Mouse (Mus musculus): ENCODE measurements around the gene Slc36a3. TPM values are rescaled to one million over a fixed set of nuclear protein-coding genes. Genes with fewer than 3 reads are reported as not detected.

Gene Slc36a3
- polyA plus RNA-seq (2015; fragmentation: Nextera tagmentation; extraction: Ambion mirVana) = not detected in 2 replicates

GRCm38 (mm10) chr11:55151608-55152007, at the start of gene Slc36a3:
TSS of gene Slc36a3 (minus strand) at chr11:55151708.
- Histone ChIP-seq H3K4me2 (replicated peaks) (no peak within 1 kb of the TSS), H3K9me3 (no peaks in the 10 kb centered on the region), H3K4me1 (replicated peaks) (no peaks in the 10 kb centered on the region), H3K4me3 (replicated peaks) (no peak within 1 kb of the TSS), H3K9ac (replicated peaks) (no peak within 1 kb of the TSS), H3K36me3 (no peaks in the 10 kb centered on the region), H3K27me3 (no peaks in the 10 kb centered on the region), H3K27ac (no peak within 1 kb of the TSS)
- 86% methylated on average over 3 of the region's 3 CpGs for WGBS
- ATAC-seq = no peak

DNA sequence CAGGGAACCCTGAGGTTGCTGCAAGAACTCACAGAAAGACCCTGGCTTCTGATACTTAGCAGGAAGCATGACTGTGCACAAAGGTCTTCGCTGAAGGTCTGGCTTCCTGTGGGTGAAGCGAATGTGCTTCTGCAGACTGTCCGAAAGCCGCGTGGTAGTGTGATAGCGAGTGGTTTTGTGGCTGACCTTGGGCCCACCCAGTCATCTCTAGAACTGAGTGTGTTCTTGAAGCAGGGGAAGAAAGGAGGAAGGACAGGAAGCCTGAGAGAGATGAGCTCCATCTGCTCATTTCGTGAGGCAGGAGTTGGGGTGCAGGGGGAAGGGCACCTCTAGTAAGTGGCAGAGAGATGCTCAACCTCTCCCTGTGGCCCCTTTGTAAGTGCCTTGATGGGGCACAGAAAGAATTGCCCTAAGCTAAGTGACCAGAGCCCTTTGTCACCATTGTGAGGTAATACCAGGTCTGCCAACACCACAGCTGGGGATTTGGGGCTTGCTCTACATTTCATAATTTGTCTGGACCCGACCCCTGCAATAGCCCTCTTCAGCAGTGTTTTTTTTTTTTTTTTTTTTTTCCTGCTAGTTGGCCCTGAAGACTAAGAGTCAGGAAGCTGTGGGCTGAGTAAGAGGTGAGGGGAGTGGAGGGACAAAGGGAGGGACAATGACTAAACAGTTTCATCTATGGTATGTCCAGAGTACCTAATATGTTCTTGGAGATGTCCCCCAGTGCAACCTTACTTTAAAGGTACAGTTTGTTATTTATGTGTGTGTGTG, 46.4 kb upstream of the Slc36a3 start:
- no peak for ATAC-seq
- no peaks in the 10 kb centered on the region for H3K4me1 ChIP-seq (replicated peaks)
- no peak overlapping the region for H3K4me3 ChIP-seq (replicated peaks)
- H3K4me2 ChIP-seq (replicated peaks) = no peak overlapping the region
- no peaks in the 10 kb centered on the region for H3K9me3 ChIP-seq
- no peaks in the 10 kb centered on the region; the same call in 1 of the 2 replicates for H3K27me3 ChIP-seq
- no peak overlapping the region for H3K27ac ChIP-seq
- H3K36me3 ChIP-seq = no peaks in the 10 kb centered on the region
- H3K9ac ChIP-seq (replicated peaks) = no peak overlapping the region
- WGBS = 88% methylated on average over 8 of the region's 8 CpGs

GRCm38 (mm10) chr11:55197086-55197485, 45.6 kb upstream of the Slc36a3 start:
- 80% methylated on average over 6 of the region's 6 CpGs for WGBS
- H3K9me3 ChIP-seq = no peaks in the 10 kb centered on the region
- H3K4me3 ChIP-seq (replicated peaks) = no peak overlapping the region
- no peak overlapping the region for H3K4me2 ChIP-seq (replicated peaks)
- H3K4me1 ChIP-seq (replicated peaks) = no peaks in the 10 kb centered on the region
- no peak overlapping the region for H3K27ac ChIP-seq
- no peak overlapping the region for H3K9ac ChIP-seq (replicated peaks)
- ATAC-seq = no peak
- H3K27me3 ChIP-seq = no peaks in the 10 kb centered on the region
- H3K36me3 ChIP-seq = no peaks in the 10 kb centered on the region

GRCm38 (mm10) chr11:55190216-55190615, 38.7 kb upstream of the Slc36a3 start:
- Histone ChIP-seq H3K9me3 (no peaks in the 10 kb centered on the region), H3K27ac (no peak overlapping the region), H3K4me2 (replicated peaks) (no peak overlapping the region), H3K4me1 (replicated peaks) (no peaks in the 10 kb centered on the region), H3K36me3 (no peaks in the 10 kb centered on the region), H3K4me3 (replicated peaks) (no peak overlapping the region), H3K27me3 (no peaks in the 10 kb centered on the region), H3K9ac (replicated peaks) (no peak overlapping the region)
- 81% methylated on average over 3 of the region's 3 CpGs for WGBS
- no peak for ATAC-seq

DNA sequence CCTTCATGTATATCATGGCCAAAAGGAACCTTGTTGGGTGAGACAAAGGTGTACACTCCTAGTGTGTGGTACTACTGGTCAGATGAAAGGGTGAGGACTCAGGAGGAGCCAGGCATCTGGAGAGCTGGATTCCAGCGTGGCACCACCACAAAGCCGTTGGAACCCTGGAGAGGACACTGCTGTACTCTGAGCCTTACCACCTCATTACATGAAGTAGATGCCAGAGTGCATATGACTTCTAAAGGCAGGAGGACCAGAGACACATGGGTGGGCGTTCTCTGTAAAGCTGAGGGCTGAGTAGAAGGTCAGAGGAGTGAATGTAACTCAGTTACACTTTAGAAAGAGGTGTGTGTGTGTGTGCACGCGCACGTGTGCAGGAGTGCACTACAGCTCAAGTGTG, 36.3 kb upstream of the Slc36a3 start:
- Histone ChIP-seq H3K4me3 (replicated peaks) (no peak overlapping the region), H3K4me1 (replicated peaks) (no peaks in the 10 kb centered on the region), H3K4me2 (replicated peaks) (no peak overlapping the region), H3K27ac (no peak overlapping the region), H3K36me3 (no peaks in the 10 kb centered on the region), H3K9me3 (no peaks in the 10 kb centered on the region), H3K9ac (replicated peaks) (no peak overlapping the region), H3K27me3 (no peaks in the 10 kb centered on the region)
- no peak for ATAC-seq
- 86% methylated on average over 6 of the region's 6 CpGs for WGBS

DNA sequence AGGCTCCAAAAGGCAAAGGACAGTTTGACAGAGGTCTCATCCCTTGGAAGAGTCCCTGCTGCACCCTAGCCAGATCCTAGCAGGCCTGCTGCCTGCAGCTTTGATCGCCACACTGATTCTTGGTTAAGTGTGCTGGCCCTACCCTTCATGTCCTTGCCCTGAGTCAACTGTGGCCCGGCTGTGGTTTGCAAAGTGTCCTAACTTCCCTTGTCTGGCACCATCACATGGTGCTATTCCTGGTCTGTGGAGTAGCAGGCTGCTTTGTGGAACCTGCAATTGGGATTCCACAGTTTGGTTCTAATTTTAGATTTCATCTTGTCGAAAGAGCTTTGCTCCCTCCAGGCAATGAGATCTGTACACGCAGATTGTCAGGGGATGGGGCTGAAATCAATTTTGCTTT, 35.8 kb upstream of the Slc36a3 start:
- Histone ChIP-seq H3K27me3 (no peaks in the 10 kb centered on the region), H3K4me3 (replicated peaks) (no peak overlapping the region), H3K36me3 (no peaks in the 10 kb centered on the region), H3K4me1 (replicated peaks) (no peaks in the 10 kb centered on the region), H3K9me3 (no peaks in the 10 kb centered on the region), H3K4me2 (replicated peaks) (no peak overlapping the region), H3K9ac (replicated peaks) (no peak overlapping the region), H3K27ac (no peak overlapping the region)
- ATAC-seq = no peak
- WGBS = 87% methylated on average over 4 of the region's 4 CpGs

- 19% methylated on average over 10 of the region's 10 CpGs for WGBS
- Histone ChIP-seq H3K27ac (no peak within 1 kb of the TSS), H3K4me1 (replicated peaks) (no peaks in the 10 kb centered on the region), H3K4me3 (replicated peaks) (no peak within 1 kb of the TSS), H3K4me2 (replicated peaks) (no peak within 1 kb of the TSS), H3K27me3 (no peaks in the 10 kb centered on the region), H3K36me3 (no peaks in the 10 kb centered on the region), H3K9me3 (no peaks in the 10 kb centered on the region), H3K9ac (replicated peaks) (no peak within 1 kb of the TSS)
- no peak for ATAC-seq
These were observed 33.3 kb upstream of the Slc36a3 start, which contains the start of gene Slc36a2 for GRCm38 (mm10) chr11:55184733-55185291. TSS of gene Slc36a2 (minus strand) at chr11:55185077.

DNA sequence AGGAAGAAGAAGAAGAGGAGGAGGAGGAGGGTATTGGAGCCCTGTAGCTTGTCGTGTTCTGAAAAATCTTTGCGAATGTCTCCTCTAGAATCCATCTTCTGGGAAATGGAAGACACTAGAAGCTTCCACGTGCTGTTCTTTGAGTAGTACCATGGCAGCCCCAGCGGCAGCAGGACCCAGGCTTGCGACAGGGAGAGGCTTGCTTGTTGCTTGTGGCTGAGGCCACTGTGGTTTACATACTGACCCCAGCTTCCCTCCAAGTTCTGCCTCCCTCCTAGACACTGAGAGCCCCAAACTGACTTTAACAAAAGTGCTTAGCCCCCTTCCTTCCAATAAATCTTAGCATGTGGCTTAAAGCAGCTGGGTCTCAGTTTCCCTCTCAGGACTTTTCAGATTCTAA, 32.7 kb upstream of the Slc36a3 start:
- WGBS = 86% methylated on average over 5 of the region's 5 CpGs
- no peaks in the 10 kb centered on the region for H3K36me3 ChIP-seq
- no peaks in the 10 kb centered on the region for H3K27me3 ChIP-seq
- H3K9me3 ChIP-seq = no peaks in the 10 kb centered on the region
- H3K9ac ChIP-seq (replicated peaks) = no peak overlapping the region
- H3K27ac ChIP-seq = no peak overlapping the region
- no peak overlapping the region for H3K4me2 ChIP-seq (replicated peaks)
- no peak for ATAC-seq
- H3K4me1 ChIP-seq (replicated peaks) = no peaks in the 10 kb centered on the region
- no peak overlapping the region for H3K4me3 ChIP-seq (replicated peaks)

DNA sequence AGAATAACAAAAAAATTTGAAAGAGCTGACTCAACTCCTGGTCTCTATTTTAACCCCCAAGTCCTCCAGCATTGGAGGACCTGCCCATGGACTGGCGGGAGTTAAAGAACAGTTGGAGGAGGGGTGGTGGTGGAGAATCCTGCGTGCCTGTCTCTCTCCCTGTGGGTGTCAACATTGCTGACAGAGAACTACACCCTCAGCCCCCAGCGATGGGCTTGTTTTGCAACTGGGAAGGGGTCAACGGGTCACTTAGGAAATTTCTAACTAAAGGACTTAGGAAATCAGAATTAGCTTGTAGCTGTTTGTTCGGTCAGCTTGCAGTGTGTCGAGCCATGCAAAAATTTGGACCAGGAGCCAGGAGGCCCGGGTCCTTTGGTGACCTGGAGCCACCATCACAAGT, 31.6 kb upstream of the Slc36a3 start:
- no peak overlapping the region for H3K4me3 ChIP-seq (replicated peaks)
- H3K4me2 ChIP-seq (replicated peaks) = no peak overlapping the region
- WGBS = 67% methylated on average over 7 of the region's 7 CpGs
- ATAC-seq = no peak
- H3K4me1 ChIP-seq (replicated peaks) = no peaks in the 10 kb centered on the region
- H3K27ac ChIP-seq = no peak overlapping the region
- H3K9me3 ChIP-seq = no peaks in the 10 kb centered on the region
- H3K9ac ChIP-seq (replicated peaks) = no peak overlapping the region
- no peaks in the 10 kb centered on the region for H3K36me3 ChIP-seq
- H3K27me3 ChIP-seq = no peaks in the 10 kb centered on the region

- no peak for ATAC-seq
- Histone ChIP-seq H3K9me3 (no peaks in the 10 kb centered on the region), H3K27ac (no peak overlapping the region), H3K4me1 (replicated peaks) (no peaks in the 10 kb centered on the region), H3K27me3 (no peaks in the 10 kb centered on the region), H3K4me3 (replicated peaks) (no peak overlapping the region), H3K4me2 (replicated peaks) (no peak overlapping the region), H3K9ac (replicated peaks) (no peak overlapping the region), H3K36me3 (no peaks in the 10 kb centered on the region)
- WGBS = 96% methylated on average over 3 of the region's 3 CpGs
These were observed 28.3 kb upstream of the Slc36a3 start for GRCm38 (mm10) chr11:55179856-55180255.

GRCm38 (mm10) chr11:55178830-55179229, 27.3 kb upstream of the Slc36a3 start:
- no peak overlapping the region for H3K4me2 ChIP-seq (replicated peaks)
- H3K4me1 ChIP-seq (replicated peaks) = no peaks in the 10 kb centered on the region
- H3K9ac ChIP-seq (replicated peaks) = no peak overlapping the region
- no peak for ATAC-seq
- no peaks in the 10 kb centered on the region for H3K9me3 ChIP-seq
- WGBS = 86% methylated on average over 4 of the region's 4 CpGs
- H3K36me3 ChIP-seq = no peaks in the 10 kb centered on the region
- H3K27me3 ChIP-seq = no peaks in the 10 kb centered on the region
- H3K4me3 ChIP-seq (replicated peaks) = no peak overlapping the region
- H3K27ac ChIP-seq = no peak overlapping the region

DNA sequence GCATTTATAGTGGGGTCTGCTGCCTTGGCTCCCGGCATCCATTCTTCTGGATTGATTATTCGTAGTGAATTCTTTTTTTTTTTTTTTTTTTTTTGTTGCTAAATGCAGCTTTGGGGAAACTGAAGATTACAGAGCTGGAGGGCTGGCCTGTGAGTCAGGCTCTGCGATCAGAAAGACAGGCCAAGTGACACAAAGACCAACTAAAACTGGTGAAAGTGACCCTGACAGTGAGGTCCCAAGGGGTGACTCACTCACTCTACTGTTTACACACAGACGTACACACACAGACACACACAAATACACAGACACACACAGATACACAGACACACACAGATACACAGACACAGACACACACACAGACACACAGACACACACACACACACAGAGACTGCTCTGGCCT, 19.0 kb upstream of the Slc36a3 start:
- Histone ChIP-seq H3K27ac (no peak overlapping the region), H3K4me1 (replicated peaks) (no peaks in the 10 kb centered on the region), H3K36me3 (no peaks in the 10 kb centered on the region), H3K4me2 (replicated peaks) (no peak overlapping the region), H3K27me3 (0 out of 2 replicates have a peak, but pooled peaks cover 2% of the 10 kb centered on the region), H3K9ac (replicated peaks) (no peak overlapping the region), H3K4me3 (replicated peaks) (no peak overlapping the region), H3K9me3 (no peaks in the 10 kb centered on the region)
- no peak for ATAC-seq
- WGBS = 73% methylated on average over 4 of the region's 4 CpGs
